Mouse (Mus musculus): ENCODE data around the gene Crbn. TPM values are rescaled to one million over a fixed set of nuclear protein-coding genes. Genes with fewer than 3 reads are reported as not detected.

Gene Crbn
- polyA plus RNA-seq (2012; rRNA removed): 23.2 and 26.2 TPM in 2 replicates

DNA sequence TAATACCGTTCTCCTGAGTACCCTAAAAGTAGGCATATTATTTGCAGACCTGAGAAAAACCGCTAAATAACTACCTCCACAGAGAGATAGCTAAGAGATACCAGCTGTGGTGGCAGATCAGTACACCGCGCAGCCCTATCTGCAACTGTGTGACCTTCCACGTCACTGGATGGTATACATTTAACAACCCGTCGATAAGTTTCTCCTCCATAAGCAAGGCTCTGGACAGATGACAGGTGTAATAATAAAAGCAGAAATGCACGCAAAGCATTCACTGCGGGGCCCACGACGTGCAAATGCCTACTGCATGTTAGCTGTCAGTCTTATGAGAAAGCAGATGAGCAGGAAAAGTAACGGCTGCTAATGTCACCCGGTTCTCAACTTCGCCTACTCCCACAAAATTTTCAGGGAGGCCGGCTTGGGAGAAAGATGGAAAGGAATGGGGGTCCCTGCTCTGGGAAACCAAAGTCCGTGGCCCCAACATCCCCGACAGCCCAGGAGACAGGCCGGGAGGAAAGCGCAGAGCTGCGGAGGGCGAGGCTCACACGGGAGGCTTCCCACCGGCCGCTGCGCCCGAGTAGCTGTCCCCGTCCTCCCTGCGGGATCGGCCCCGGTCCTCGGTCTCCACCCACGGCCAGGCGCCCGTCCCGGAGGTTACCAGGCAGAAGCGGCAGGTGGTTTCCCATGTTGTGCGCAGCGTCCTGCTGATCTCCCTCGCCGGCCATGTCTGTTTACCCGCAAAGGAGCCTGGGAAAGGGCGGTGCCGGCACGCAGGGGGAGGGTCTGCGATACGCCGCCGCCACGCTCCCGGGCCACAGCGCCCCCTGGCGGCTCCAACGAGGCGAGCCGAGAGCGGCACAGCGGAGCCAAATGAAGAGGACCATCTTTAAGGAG is at the start of gene Crbn:
Gene Crbn, minus strand, starts transcription at position 745 of the 894 bp plus-strand sequence.
- peak; percentile 98 for TF ChIP-seq CTCF (IDR thresholded peaks at IDR 0.05; ENCODE audit: borderline replicate concordance, extremely low read depth, insufficient read depth, insufficient read length)
- TF ChIP-seq POLR2A (IDR thresholded peaks at IDR 0.05; ENCODE audit: borderline replicate concordance, extremely low read depth, insufficient read depth, insufficient read length, poor library complexity, severe bottlenecking): peak; percentile 21; the same call in 1 of the 2 replicates
- peak; percentile 96 for DNase-seq (ENCODE audit: low read depth)

DNA sequence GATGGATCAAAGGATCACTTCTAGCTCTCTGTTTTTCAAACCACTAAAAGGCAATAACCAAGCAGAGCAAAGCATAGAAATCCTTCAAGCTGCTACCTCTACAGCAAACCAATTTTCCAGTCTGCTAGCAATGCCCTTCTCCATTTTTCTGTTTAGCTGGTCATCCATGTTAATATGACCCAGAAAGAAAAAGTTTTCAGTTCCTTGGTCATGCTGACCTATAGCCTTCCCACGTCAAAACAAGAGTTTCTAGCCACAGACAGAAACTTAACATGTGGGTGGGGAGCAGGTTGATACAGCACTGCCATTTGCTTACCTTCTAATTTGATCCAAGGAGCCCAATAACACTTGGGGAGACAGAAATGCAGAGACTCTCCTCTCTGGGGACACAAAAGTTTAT is 40.3 kb upstream of the Crbn start:
- DNase-seq (ENCODE audit: low read depth): no peak
- TF ChIP-seq POLR2A (IDR thresholded peaks at IDR 0.05; ENCODE audit: borderline replicate concordance, extremely low read depth, insufficient read depth, insufficient read length, poor library complexity, severe bottlenecking) (no peak), CTCF (IDR thresholded peaks at IDR 0.05; ENCODE audit: borderline replicate concordance, extremely low read depth, insufficient read depth, insufficient read length) (no peak)

DNA sequence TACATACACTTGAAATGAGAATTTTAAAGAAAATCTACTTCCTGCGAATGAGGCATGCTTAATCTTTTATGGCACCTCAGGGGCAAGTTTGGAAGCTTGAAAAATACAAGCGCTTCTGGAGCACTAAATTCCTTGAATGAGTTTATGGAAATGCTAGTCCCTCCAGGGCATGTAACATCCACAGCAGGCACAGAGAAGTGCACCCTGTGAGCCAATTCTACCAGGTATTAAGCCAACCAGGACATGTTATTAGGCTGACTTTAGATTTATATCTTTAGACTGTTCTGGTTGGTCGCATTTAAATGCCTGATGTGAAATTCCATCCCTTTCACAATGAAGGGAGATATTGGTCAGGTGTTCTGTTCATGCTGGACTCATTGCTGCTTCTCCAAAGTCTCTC is 38.2 kb upstream of the Crbn start:
- no peak for DNase-seq (ENCODE audit: low read depth)
- no peak for TF ChIP-seq POLR2A (IDR thresholded peaks at IDR 0.05; ENCODE audit: borderline replicate concordance, extremely low read depth, insufficient read depth, insufficient read length, poor library complexity, severe bottlenecking)
- TF ChIP-seq CTCF (IDR thresholded peaks at IDR 0.05; ENCODE audit: borderline replicate concordance, extremely low read depth, insufficient read depth, insufficient read length): no peak

DNA sequence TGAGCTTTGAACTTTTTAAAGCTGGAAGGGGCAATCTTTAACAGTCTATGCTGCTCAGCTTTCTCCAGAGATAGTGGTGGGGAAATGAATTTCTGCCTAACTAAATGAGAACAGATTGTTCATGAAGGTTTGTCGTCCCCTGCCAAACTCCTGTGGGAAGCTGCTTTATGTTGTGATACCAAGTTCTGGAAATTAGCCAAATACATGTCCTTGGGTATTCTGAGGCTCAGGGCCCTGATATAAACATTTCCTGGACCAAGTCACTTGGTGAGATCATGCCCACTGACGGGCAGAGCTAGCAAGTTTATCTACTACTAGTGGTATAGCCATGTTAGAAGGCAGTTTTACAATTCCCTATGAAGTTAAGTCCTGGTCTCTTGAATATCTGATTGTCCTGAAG is 35.4 kb upstream of the Crbn start:
- peak; percentile 44 for DNase-seq (ENCODE audit: low read depth)

DNA sequence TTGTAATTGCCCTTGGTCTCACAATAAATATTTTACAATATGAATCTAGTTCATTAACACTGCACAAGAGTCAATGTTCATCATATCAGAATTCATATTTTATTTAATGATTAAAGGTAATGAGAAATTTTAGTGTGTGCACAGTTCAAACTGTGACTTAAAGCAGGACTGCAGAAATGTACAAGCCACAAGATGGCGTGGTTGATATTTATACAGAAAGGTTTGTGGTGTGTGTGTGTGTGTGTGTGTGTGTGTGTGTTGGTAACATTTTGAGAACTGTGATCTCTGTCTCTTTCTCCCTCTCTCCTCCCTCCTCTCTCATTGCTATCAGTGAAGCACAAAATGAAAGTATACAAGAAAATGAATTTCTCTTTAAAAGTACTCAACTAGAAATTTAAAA is 22.5 kb upstream of the Crbn start:
- TF ChIP-seq CTCF (IDR thresholded peaks at IDR 0.05; ENCODE audit: borderline replicate concordance, extremely low read depth, insufficient read depth, insufficient read length): peak; percentile 42; the same call in 1 of the 2 replicates
- TF ChIP-seq POLR2A (IDR thresholded peaks at IDR 0.05; ENCODE audit: borderline replicate concordance, extremely low read depth, insufficient read depth, insufficient read length, poor library complexity, severe bottlenecking): no peak
- peak; percentile 75 for DNase-seq (ENCODE audit: low read depth)

More for the DNA sequence above, 35.4 kb upstream of the Crbn start:
- no peak for TF ChIP-seq POLR2A (IDR thresholded peaks at IDR 0.05; ENCODE audit: borderline replicate concordance, extremely low read depth, insufficient read depth, insufficient read length, poor library complexity, severe bottlenecking)
- TF ChIP-seq CTCF (IDR thresholded peaks at IDR 0.05; ENCODE audit: borderline replicate concordance, extremely low read depth, insufficient read depth, insufficient read length): no peak

DNA sequence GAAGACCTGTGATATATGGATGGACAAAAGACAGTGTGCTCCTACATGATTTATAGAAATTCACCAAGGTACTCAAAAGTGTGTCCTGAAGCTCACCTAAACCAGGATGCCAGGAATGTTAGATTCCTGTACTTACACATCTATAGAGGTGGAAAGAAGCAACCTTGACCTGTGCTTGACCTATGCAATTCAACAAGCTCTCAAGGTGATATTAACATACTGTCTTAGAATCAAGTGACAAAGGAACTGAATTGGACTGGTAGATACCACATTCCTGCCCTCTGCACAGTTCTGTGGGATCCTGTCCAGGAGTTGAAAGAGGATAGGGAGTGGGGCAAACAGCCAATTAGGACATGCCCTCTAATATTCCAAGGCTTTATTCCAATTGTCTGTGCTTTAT is 20.7 kb upstream of the Crbn start:
- no peak for DNase-seq (ENCODE audit: low read depth)
- TF ChIP-seq POLR2A (IDR thresholded peaks at IDR 0.05; ENCODE audit: borderline replicate concordance, extremely low read depth, insufficient read depth, insufficient read length, poor library complexity, severe bottlenecking): no peak
- TF ChIP-seq CTCF (IDR thresholded peaks at IDR 0.05; ENCODE audit: borderline replicate concordance, extremely low read depth, insufficient read depth, insufficient read length): no peak

DNA sequence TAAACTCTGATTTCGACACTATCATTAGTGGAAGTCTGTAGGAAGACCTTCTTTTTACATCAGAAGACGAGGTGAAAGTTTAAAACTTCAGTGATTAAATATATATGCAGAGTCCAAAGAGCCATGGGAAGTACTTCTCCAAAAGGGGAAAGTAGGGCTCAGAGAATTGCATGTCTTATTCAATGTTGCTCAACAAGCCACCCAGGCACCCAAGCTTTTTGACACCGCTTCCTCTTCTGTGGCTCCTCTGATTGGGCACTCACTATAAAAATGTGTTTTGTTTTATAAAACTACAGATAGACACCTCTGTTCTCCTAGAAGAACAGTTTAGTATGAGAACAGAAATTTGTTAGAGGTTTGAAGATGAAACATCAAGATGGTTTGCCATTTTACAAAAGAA is 20.0 kb upstream of the Crbn start:
- no peak for DNase-seq (ENCODE audit: low read depth)
- TF ChIP-seq CTCF (IDR thresholded peaks at IDR 0.05; ENCODE audit: borderline replicate concordance, extremely low read depth, insufficient read depth, insufficient read length): no peak
- TF ChIP-seq POLR2A (IDR thresholded peaks at IDR 0.05; ENCODE audit: borderline replicate concordance, extremely low read depth, insufficient read depth, insufficient read length, poor library complexity, severe bottlenecking): no peak

DNA sequence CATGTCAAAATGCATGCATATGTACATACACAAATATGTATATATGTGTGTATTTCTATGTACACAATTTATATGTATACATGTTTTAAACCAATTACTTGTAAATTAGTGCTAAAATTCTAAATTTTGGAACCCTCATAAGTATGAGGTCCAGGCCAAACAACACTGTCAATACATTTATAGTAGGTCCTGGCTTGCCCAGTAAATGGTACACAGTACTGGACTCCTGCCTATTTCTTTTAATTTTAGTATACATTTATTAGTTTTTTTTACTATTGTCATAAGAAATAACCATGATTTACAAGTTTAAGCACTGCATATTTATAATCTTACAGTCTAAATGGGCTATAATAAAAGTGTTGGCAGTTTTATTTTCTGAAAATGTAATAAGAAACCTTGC is 19.4 kb upstream of the Crbn start:
- DNase-seq (ENCODE audit: low read depth): no peak
- TF ChIP-seq POLR2A (IDR thresholded peaks at IDR 0.05; ENCODE audit: borderline replicate concordance, extremely low read depth, insufficient read depth, insufficient read length, poor library complexity, severe bottlenecking) (no peak), CTCF (IDR thresholded peaks at IDR 0.05; ENCODE audit: borderline replicate concordance, extremely low read depth, insufficient read depth, insufficient read length) (no peak)

DNA sequence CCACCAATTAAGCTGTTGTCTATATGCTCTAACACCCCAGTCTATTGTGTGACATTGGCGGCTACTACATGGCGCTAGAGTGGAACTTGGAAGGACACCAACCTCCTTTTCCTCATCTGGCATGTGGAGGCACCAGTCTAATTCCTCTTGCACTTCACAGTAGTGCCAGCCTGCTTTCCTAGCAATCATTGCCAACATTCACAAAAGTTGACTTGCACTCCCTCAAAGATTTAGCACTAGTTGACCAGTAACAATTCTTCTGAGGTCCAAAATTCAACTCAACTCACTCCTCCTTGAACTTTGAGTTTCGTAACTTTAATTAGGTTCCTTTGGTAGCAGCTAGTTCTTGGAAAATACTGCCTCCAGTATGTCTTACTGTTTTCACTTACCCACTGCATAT is 10.8 kb upstream of the Crbn start:
- TF ChIP-seq POLR2A (IDR thresholded peaks at IDR 0.05; ENCODE audit: borderline replicate concordance, extremely low read depth, insufficient read depth, insufficient read length, poor library complexity, severe bottlenecking): no peak
- no peak for TF ChIP-seq CTCF (IDR thresholded peaks at IDR 0.05; ENCODE audit: borderline replicate concordance, extremely low read depth, insufficient read depth, insufficient read length)
- DNase-seq (ENCODE audit: low read depth): peak; percentile 6

DNA sequence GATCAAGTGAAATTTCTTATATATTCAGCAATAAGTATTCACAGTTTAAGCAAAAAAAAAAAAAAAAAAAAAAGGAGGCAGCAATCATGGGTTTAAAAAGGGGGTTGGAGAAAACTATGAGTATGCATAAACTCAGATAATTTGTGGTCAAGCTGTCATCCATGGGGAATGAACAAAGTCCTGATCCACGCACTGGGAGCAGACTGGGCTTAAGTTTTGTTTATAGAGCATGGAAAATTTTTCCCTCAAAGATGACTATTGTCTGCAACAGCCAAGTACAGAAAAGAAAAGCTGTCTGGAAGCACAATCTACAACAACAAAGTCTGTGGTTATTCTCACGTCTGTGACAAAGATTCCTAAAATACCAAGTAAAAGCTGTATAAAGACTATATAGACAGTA is 9.3 kb upstream of the Crbn start:
- no peak for DNase-seq (ENCODE audit: low read depth)
- TF ChIP-seq CTCF (IDR thresholded peaks at IDR 0.05; ENCODE audit: borderline replicate concordance, extremely low read depth, insufficient read depth, insufficient read length) (no peak), POLR2A (IDR thresholded peaks at IDR 0.05; ENCODE audit: borderline replicate concordance, extremely low read depth, insufficient read depth, insufficient read length, poor library complexity, severe bottlenecking) (no peak)

DNA sequence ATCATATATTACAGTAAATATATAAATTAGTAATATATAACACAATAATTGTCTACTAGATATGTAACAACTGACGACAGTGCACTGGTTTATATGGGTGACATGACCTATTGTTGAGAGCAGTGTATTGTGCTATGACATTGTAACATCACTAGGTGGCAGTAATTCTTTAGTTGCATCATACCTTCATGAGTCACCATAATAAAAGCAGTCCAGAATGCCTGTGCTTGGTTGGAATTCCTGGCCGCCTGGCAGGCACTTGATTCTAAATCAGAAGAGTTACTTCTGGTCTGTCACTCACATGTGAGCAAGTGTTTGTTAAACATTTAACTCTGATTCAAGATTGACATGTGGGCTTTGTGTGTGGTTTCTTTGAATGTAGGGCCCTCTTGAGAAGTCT is 5.0 kb upstream of the Crbn start:
- TF ChIP-seq POLR2A (IDR thresholded peaks at IDR 0.05; ENCODE audit: borderline replicate concordance, extremely low read depth, insufficient read depth, insufficient read length, poor library complexity, severe bottlenecking) (no peak), CTCF (IDR thresholded peaks at IDR 0.05; ENCODE audit: borderline replicate concordance, extremely low read depth, insufficient read depth, insufficient read length) (peak; percentile 17; the same call in 1 of the 2 replicates)

DNA sequence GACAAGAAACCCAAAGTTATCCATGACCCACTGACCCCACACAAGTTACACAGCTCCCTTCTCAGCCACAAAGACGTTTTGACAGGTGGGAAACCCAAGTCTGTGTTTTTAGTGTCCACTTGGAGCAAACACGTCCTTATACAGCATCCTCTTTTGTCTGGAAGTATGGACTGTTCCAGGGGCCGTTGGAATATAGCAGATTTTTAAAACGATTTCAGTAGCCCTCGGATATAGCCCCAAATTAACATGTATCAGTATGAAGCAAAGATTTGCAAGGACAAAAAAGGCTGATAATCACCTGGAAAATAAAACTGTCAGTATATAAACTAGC is 315 bp upstream of the Crbn start:
- TF ChIP-seq POLR2A (IDR thresholded peaks at IDR 0.05; ENCODE audit: borderline replicate concordance, extremely low read depth, insufficient read depth, insufficient read length, poor library complexity, severe bottlenecking) (no peak), CTCF (IDR thresholded peaks at IDR 0.05; ENCODE audit: borderline replicate concordance, extremely low read depth, insufficient read depth, insufficient read length) (no peak)
- no peak for DNase-seq (ENCODE audit: low read depth)

More for the DNA sequence above, 5.0 kb upstream of the Crbn start:
- peak; percentile 71 for DNase-seq (ENCODE audit: low read depth)

Measured in brain, embryonic 14.5 days (tissue).